23 mouse cellular contexts compared by ENCODE assay signal in the genomic region with DNA sequence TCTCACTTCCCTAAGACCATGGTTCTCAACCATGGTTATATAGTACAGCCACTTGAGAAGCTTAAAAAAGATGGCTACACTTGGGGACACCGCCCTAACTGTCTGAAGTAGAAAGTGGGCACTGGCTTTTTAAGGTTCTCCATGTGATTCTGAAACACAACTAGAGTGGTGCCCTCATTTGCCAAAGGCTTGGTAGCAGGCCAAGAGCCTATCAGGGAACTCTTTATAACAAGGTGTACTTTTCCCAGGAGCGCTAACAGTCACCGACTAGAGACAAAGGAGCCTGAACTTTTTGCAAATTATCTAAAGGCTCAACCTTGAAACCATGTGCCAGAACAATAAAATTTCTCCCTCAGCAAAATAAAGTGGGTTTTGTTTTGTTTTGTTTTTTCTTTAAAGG. TPM values are rescaled to one million over a fixed set of nuclear protein-coding genes. Genes with fewer than 3 reads are reported as not detected.
DNase-seq lines count a peak whose midpoint lies in the region; ATAC-seq and TF ChIP-seq lines count a peak whose summit lies in the region.
"Had no signal": no experiment of that assay in that cellular context is flagged by ENCODE, and none has a peak within 500 bp of the region (broad histone marks: within the 10 kb centered on the region; RNA-seq: fewer than 3 reads in every experiment).

No protein-coding gene starts in this region.

- no peak overlapping the region for H3K9ac ChIP-seq in heart, embryonic 13.5 days
- no peak overlapping the region for H3K9ac ChIP-seq in heart, adult 2 months (ENCODE audit: low read depth, low read length)
- peak overlapping the region; percentile 77 for H3K9ac ChIP-seq in liver, embryonic 13.5 days
- no peak overlapping the region for H3K9ac ChIP-seq in stomach, postnatal 0 days (ENCODE audit: low read length)
- H3K9ac ChIP-seq: forebrain, postnatal 0 days; heart, embryonic 12.5 days; hindbrain, embryonic 12.5 days; midbrain, embryonic 12.5 days; neural tube, embryonic 12.5 days had no signal

- H3K9me3 ChIP-seq in heart, embryonic 13.5 days, result no peaks in the 10 kb centered on the region
- peaks cover 8% of the 10 kb centered on the region for H3K9me3 ChIP-seq in liver, embryonic 13.5 days (replicated peaks)
- no peaks in the 10 kb centered on the region for H3K9me3 ChIP-seq in stomach, postnatal 0 days (ENCODE audit: control insufficient read depth, low read length)
- H3K9me3 ChIP-seq: forebrain, embryonic 10.5 days; hindbrain, embryonic 12.5 days; limb, embryonic 10.5 days; midbrain, embryonic 12.5 days; neural tube, embryonic 12.5 days had no signal

- no peaks in the 10 kb centered on the region for H3K27me3 ChIP-seq in heart, embryonic 13.5 days (replicated peaks)
- no peaks in the 10 kb centered on the region for H3K27me3 ChIP-seq in heart, adult 2 months (ENCODE audit: control insufficient read depth, insufficient read depth, low read length)
- H3K27me3 ChIP-seq in liver, embryonic 13.5 days, result no peaks in the 10 kb centered on the region
- no peaks in the 10 kb centered on the region for H3K27me3 ChIP-seq in stomach, postnatal 0 days (ENCODE audit: control insufficient read depth, insufficient read depth, low read length)
- H3K27me3 ChIP-seq: heart, embryonic 12.5 days; hindbrain, embryonic 12.5 days; midbrain, embryonic 12.5 days; neural tube, embryonic 12.5 days had no signal

- H3K36me3 ChIP-seq in heart, embryonic 13.5 days, result peaks cover 44% of the 10 kb centered on the region
- peaks cover 38% of the 10 kb centered on the region for H3K36me3 ChIP-seq in heart, adult 2 months (ENCODE audit: control insufficient read depth, insufficient read depth, low read length)
- peaks cover 96% of the 10 kb centered on the region for H3K36me3 ChIP-seq in liver, embryonic 13.5 days
- peaks cover 19% of the 10 kb centered on the region for H3K36me3 ChIP-seq in stomach, postnatal 0 days (ENCODE audit: control insufficient read depth, insufficient read depth, low read length)

- no peak for DNase-seq in heart, adult 2 months
- peak; percentile 53 for DNase-seq in lung, postnatal 36 days
- DNase-seq in lung, postnatal 10 days, result no peak
- DNase-seq in liver, embryonic 13.5 days, result no peak
- DNase-seq in adrenal gland, postnatal 14 days, result no peak
- DNase-seq in stomach, postnatal 0 days (ENCODE audit: low spot score), result no peak
- DNase-seq: B cell, adult 2 months; cerebellum, postnatal 25 days; embryo, embryonic 11 days; forebrain, postnatal 0 days; kidney, adult 9 months; kidney, postnatal 4 days; lung, adult 2 months; lung, postnatal 4 days; right cerebral cortex, adult 18-20 months; thymus, postnatal 4 days had no signal

- peaks cover 16% of the 10 kb centered on the region for H3K79me2 ChIP-seq in heart, adult 2 months (replicated peaks; ENCODE audit: control insufficient read depth, insufficient read depth, low read length)

- intact Hi-C loops in heart, adult 2 months (cut with DNase I), result no loop called here

- no peak for TF ChIP-seq EP300 in heart, adult 2 months (IDR thresholded peaks at IDR 0.05; ENCODE audit: insufficient read depth, low read depth, low read length)
- TF ChIP-seq EP300 in stomach, postnatal 0 days (optimal IDR thresholded peaks at IDR 0.05), result no peak

- peaks cover 46% of the 10 kb centered on the region for H3K4me1 ChIP-seq in heart, embryonic 13.5 days
- H3K4me1 ChIP-seq in heart, adult 2 months (ENCODE audit: control insufficient read depth, insufficient read depth, low read length), result peaks cover 14% of the 10 kb centered on the region
- H3K4me1 ChIP-seq in liver, embryonic 13.5 days (replicated peaks), result peaks cover 96% of the 10 kb centered on the region
- no peaks in the 10 kb centered on the region for H3K4me1 ChIP-seq in stomach, postnatal 0 days (replicated peaks; ENCODE audit: control insufficient read depth, insufficient read depth)
- H3K4me1 ChIP-seq: forebrain, embryonic 10.5 days; hindbrain, embryonic 12.5 days; midbrain, embryonic 12.5 days; neural tube, embryonic 12.5 days had no signal

- no peak overlapping the region for H3K4me3 ChIP-seq in heart, embryonic 13.5 days
- H3K4me3 ChIP-seq in heart, adult 2 months, result no peak overlapping the region
- no peak overlapping the region for H3K4me3 ChIP-seq in liver, embryonic 13.5 days (replicated peaks)
- H3K4me3 ChIP-seq in stomach, postnatal 0 days (ENCODE audit: low read depth, low read length), result no peak overlapping the region
- H3K4me3 ChIP-seq: forebrain, embryonic 10.5 days; heart, embryonic 12.5 days; hindbrain, embryonic 12.5 days; limb, embryonic 10.5 days; midbrain, embryonic 12.5 days; neural tube, embryonic 12.5 days had no signal

- H3K27ac ChIP-seq in heart, embryonic 13.5 days (replicated peaks), result 0 out of 2 replicates have a peak overlapping the region, but pooled peaks have one; percentile 54
- H3K27ac ChIP-seq in heart, adult 2 months, result no peak overlapping the region
- H3K27ac ChIP-seq in liver, embryonic 13.5 days, result peak overlapping the region; percentile 97
- no peak overlapping the region for H3K27ac ChIP-seq in stomach, postnatal 0 days (replicated peaks)
- H3K27ac ChIP-seq: forebrain, embryonic 10.5 days; hindbrain, embryonic 12.5 days; limb, embryonic 10.5 days; midbrain, embryonic 12.5 days; neural tube, embryonic 12.5 days had no signal

- 81% methylated on average over 3 of the region's 3 CpGs for WGBS in heart, embryonic 13.5 days
- 61% methylated on average over 3 of the region's 3 CpGs for WGBS in heart, adult 2 months
- 83% methylated on average over 3 of the region's 3 CpGs for WGBS in liver, embryonic 13.5 days (ENCODE audit: insufficient replicate concordance)
- 69% methylated on average over 3 of the region's 3 CpGs for WGBS in stomach, postnatal 0 days

- TF ChIP-seq CTCF in heart, adult 2 months (IDR thresholded peaks at IDR 0.05), result no peak
- no peak for TF ChIP-seq CTCF in stomach, postnatal 0 days (IDR thresholded peaks at IDR 0.05; ENCODE audit: low read depth)

- no peak for TF ChIP-seq POLR2A in heart, adult 2 months (IDR thresholded peaks at IDR 0.05; ENCODE audit: insufficient read depth, low read depth, low read length)

- H3K4me2 ChIP-seq in heart, embryonic 13.5 days, result peak overlapping the region; percentile 40; the same call in 1 of the 2 replicates
- H3K4me2 ChIP-seq in liver, embryonic 13.5 days, result peak overlapping the region; percentile 70
- no peak overlapping the region for H3K4me2 ChIP-seq in stomach, postnatal 0 days (replicated peaks; ENCODE audit: low read depth)
- H3K4me2 ChIP-seq: heart, embryonic 12.5 days; hindbrain, embryonic 12.5 days; midbrain, embryonic 12.5 days; neural tube, embryonic 12.5 days had no signal

- ATAC-seq in heart, embryonic 13.5 days (ENCODE audit: extremely low read depth, insufficient number of reproducible peaks, low FRiP score, low TSS enrichment), result no peak
- no peak for ATAC-seq in liver, embryonic 13.5 days (ENCODE audit: low read depth)
- ATAC-seq in stomach, postnatal 0 days (ENCODE audit: low FRiP score, low TSS enrichment), result no peak
- ATAC-seq: forebrain, postnatal 0 days had no signal

RNA-seq across cellular contexts. Expression of gene Foxo3, which starts 14.5 kb away (rescaled TPM):
- 4.4 and 4.8 TPM in 2 replicates for polyA plus RNA-seq in heart, embryonic 13.5 days (2015; fragmentation: Nextera tagmentation; extraction: Ambion mirVana)
- total RNA-seq in heart, adult 2 months (2021), result 10 to 100 TPM; 72.5 to 89.5 TPM
- 26.7 and 32.7 TPM in 2 replicates for polyA plus RNA-seq in heart, adult 2 months (2012; rRNA removed)
- 14.5 and 15.2 TPM in 2 replicates for polyA plus RNA-seq in liver, embryonic 13.5 days (2015; fragmentation: Nextera tagmentation; extraction: Ambion mirVana)
- total RNA-seq in adrenal gland, postnatal 14 days (2021), result 49.0 and 55.7 TPM in 2 replicates
- 7.6 and 8.0 TPM in 2 replicates for polyA plus RNA-seq in stomach, postnatal 0 days (2015; fragmentation: Nextera tagmentation; extraction: Ambion mirVana)

Comparison
In these comparisons a context has a peak if more than half of its experiments do, and no peak if none do; other contexts are left out.
1. H3K27ac ChIP-seq: peak in heart, embryonic 13.5 days (single experiment) and liver, embryonic 13.5 days (single experiment); none in heart, adult 2 months (single experiment) and stomach, postnatal 0 days (single experiment).